Mouse (Mus musculus): ENCODE measurements around the gene Foxi3. TPM values are rescaled to one million over a fixed set of nuclear protein-coding genes. Genes with fewer than 3 reads are reported as not detected.
A peak's percentile ranks its signal among the peaks of the same experiment; 100 is the strongest.

The Foxi3 gene
- total and polyA plus RNA-seq, 3 experiments: not detected

DNA sequence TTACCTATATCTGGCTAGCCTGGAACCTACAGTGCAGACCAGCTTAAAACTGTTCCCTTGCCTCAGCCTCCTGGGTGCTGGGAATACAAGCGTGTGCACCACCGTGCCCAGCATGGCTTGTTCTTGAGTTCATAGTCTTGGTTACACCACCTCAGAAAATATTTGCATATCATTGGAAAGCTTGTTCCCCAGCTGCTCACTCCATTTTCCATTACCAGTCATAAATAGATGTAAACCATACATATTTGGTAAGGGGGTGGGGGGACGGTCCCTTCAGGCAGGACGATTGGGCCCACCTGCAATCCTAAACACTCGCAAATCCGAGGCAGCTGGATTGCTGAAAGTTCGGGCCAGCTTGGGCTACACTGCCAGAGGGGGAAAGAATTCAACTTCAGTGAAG is 3.1 kb upstream of the Foxi3 start:
- TF ChIP-seq ZMIZ1 (IDR thresholded peaks at IDR 0.05; ENCODE audit: low read depth, low read length) (no peak), IRF4 (IDR thresholded peaks at IDR 0.05; ENCODE audit: low read depth, low read length) (no peak), UBTF (IDR thresholded peaks at IDR 0.05; ENCODE audit: low read depth, low read length) (no peak), MXI1 (IDR thresholded peaks at IDR 0.05; ENCODE audit: low read depth, low read length) (no peak), KAT2A (IDR thresholded peaks at IDR 0.05; ENCODE audit: insufficient replicate concordance, low read length) (no peak), TBP (conservative IDR thresholded peaks at IDR 0.05; ENCODE audit: low read depth, low read length) (no peak), CTCF (conservative IDR thresholded peaks at IDR 0.05 in 1 of 2, IDR thresholded peaks at IDR 0.05 in 1 of 2; ENCODE audit: low read depth in 2 of 2, low read length in 2 of 2) (no peak), JUND (conservative IDR thresholded peaks at IDR 0.05; ENCODE audit: low read depth, low read length) (no peak), NRF1 (IDR thresholded peaks at IDR 0.05; ENCODE audit: low read depth, low read length) (no peak), CHD1 (IDR thresholded peaks at IDR 0.05; ENCODE audit: low read depth, low read length) (no peak), CHD2 (IDR thresholded peaks at IDR 0.05; ENCODE audit: low read length) (no peak), ZKSCAN1 (IDR thresholded peaks at IDR 0.05; ENCODE audit: borderline replicate concordance, low read depth, low read length) (no peak), USF1 (IDR thresholded peaks at IDR 0.05; ENCODE audit: low read depth, low read length) (no peak), ELF1 (IDR thresholded peaks at IDR 0.05; ENCODE audit: low read depth, low read length) (no peak), ETS1 (conservative IDR thresholded peaks at IDR 0.05; ENCODE audit: low read depth, low read length) (peak; percentile 36), MAFK (IDR thresholded peaks at IDR 0.05; ENCODE audit: insufficient replicate concordance, low read length) (no peak), RAD21 (IDR thresholded peaks at IDR 0.05; ENCODE audit: low read depth, low read length) (no peak), E2F4 (IDR thresholded peaks at IDR 0.05; ENCODE audit: insufficient replicate concordance, low read depth, low read length) (no peak), MAX (IDR thresholded peaks at IDR 0.05; ENCODE audit: low read length) (0 out of 2 replicates have a peak, but pooled peaks have one; percentile 47), MAZ (IDR thresholded peaks at IDR 0.05; ENCODE audit: low read depth, low read length) (no peak), MYC (IDR thresholded peaks at IDR 0.05; ENCODE audit: low read depth, low read length) (no peak), TCF12 (IDR thresholded peaks at IDR 0.05; ENCODE audit: low read depth, low read length) (peak; percentile 39; the same call in 1 of the 2 replicates), HCFC1 (IDR thresholded peaks at IDR 0.05; ENCODE audit: low read depth, low read length) (no peak), GABPA (IDR thresholded peaks at IDR 0.05; ENCODE audit: insufficient replicate concordance, low read depth, low read length) (no peak), NELFE (IDR thresholded peaks at IDR 0.05; ENCODE audit: low read depth, low read length) (no peak), MEF2A (IDR thresholded peaks at IDR 0.05; ENCODE audit: borderline replicate concordance, low read depth, low read length) (peak; percentile 48; the same call in 1 of the 2 replicates), SMC3 (IDR thresholded peaks at IDR 0.05; ENCODE audit: low read depth, low read length) (no peak), EP300 (IDR thresholded peaks at IDR 0.05; ENCODE audit: low read length) (peak; percentile 65), BHLHE40 (IDR thresholded peaks at IDR 0.05; ENCODE audit: low read depth, low read length) (no peak), PAX5 (IDR thresholded peaks at IDR 0.05; ENCODE audit: low read length) (no peak), USF2 (conservative IDR thresholded peaks at IDR 0.05; ENCODE audit: low read depth, low read length) (no peak), ZC3H11A (IDR thresholded peaks at IDR 0.05; ENCODE audit: low read depth, low read length) (no peak), ZNF384 (IDR thresholded peaks at IDR 0.05; ENCODE audit: low read depth, low read length) (no peak)
- no peak overlapping the region for H3K4me3 ChIP-seq (replicated peaks in 1 of 3; ENCODE audit: low read depth in 2 of 3, low read length in 2 of 3, poor library complexity in 1 of 3)
- in situ Hi-C loops (cut with MboI; ENCODE audit: low pct_ligation_motif_present, low pct_unique_long_range_greater_than_20kb, low sequenced_read_pairs): no loop called here
- H3K27me3 ChIP-seq (replicated peaks): no peaks in the 10 kb centered on the region
- DNase-seq (ENCODE audit: extremely low read depth): peak; percentile 70
- H3K9ac ChIP-seq (ENCODE audit: insufficient read depth, low read depth): no peak overlapping the region
- H3K9me3 ChIP-seq (replicated peaks; ENCODE audit: low read length): peaks cover 12% of the 10 kb centered on the region
- H3K79me2 ChIP-seq (replicated peaks; ENCODE audit: control insufficient read depth, extremely low read depth, insufficient read depth, poor library complexity, severe bottlenecking): no peaks in the 10 kb centered on the region
- peaks cover 2 to 14% of the 10 kb centered on the region in 2 experiments; a peak in 2 of 4 replicates for H3K4me1 ChIP-seq (ENCODE audit: control insufficient read depth in 1 of 2, insufficient read depth in 2 of 2)
- no peak overlapping the region for H3K27ac ChIP-seq (ENCODE audit: insufficient read depth, low read depth)
- dilution Hi-C loops (cut with MboI; ENCODE audit: extremely low pct_ligation_motif_present, extremely low pct_unique_long_range_greater_than_20kb, low sequenced_read_pairs): no loop called here
- H3K36me3 ChIP-seq (replicated peaks in 1 of 2; ENCODE audit: control insufficient read depth in 1 of 2, insufficient read depth in 1 of 2, low read length in 1 of 2): no peaks in the 10 kb centered on the region
- H3K4me2 ChIP-seq (ENCODE audit: insufficient read depth, low read depth, poor library complexity, severe bottlenecking): peak overlapping the region; percentile 15; the same call in 1 of the 2 replicates

Data from CH12.LX (cell line).